Mouse (Mus musculus): ENCODE measurements around the gene Slc25a10.

GRCm38 (mm10) chr11:120535804-120536203, 44.2 kb downstream of the Slc25a10 start:
- TF ChIP-seq POLR2A (IDR thresholded peaks at IDR 0.05; ENCODE audit: low read depth, low read length) (no peak), CTCF (IDR thresholded peaks at IDR 0.05; ENCODE audit: borderline replicate concordance, insufficient read depth, low read length) (no peak)
